Mouse (Mus musculus) A20 (cell line): ENCODE data around the gene Mal.
"Not testable (repeated sequence)": the region's sequence is repeated elsewhere in the genome, so short reads cannot be mapped to it uniquely, and the experiment has no call there.

Source experiments
- DNase-seq: peaks from one replicate; pipeline ENCODE4 v3.0.0-alpha.2; 2011; ENCODE audit warnings: low read depth, low spot score

Gene Mal

GRCm38 (mm10) chr2:127624786-127625185, 31.7 kb downstream of the Mal start:
- DNase-seq = no peak

GRCm38 (mm10) chr2:127622065-127622464, 34.4 kb downstream of the Mal start:
- no peak for DNase-seq

GRCm38 (mm10) chr2:127619311-127619710, 37.2 kb downstream of the Mal start:
- DNase-seq = no peak

- no peak for DNase-seq
Measured at GRCm38 (mm10) chr2:127612288-127612687, 44.2 kb downstream of the Mal start.

- DNase-seq = no peak
Measured at GRCm38 (mm10) chr2:127611386-127611785, 45.1 kb downstream of the Mal start.

GRCm38 (mm10) chr2:127608986-127609385, 47.5 kb downstream of the Mal start:
- no peak for DNase-seq

- peak; percentile 35 for DNase-seq
Measured at GRCm38 (mm10) chr2:127608234-127608633, 48.3 kb downstream of the Mal start.

GRCm38 (mm10) chr2:127605203-127605602, 51.3 kb downstream of the Mal start:
- DNase-seq = no peak

- DNase-seq = not testable (repeated sequence)
Measured at GRCm38 (mm10) chr2:127603383-127603782, 53.1 kb downstream of the Mal start.

GRCm38 (mm10) chr2:127590840-127591239, 65.7 kb downstream of the Mal start:
- DNase-seq = no peak

- no peak for DNase-seq
Measured at GRCm38 (mm10) chr2:127590204-127590603, 66.3 kb downstream of the Mal start.

GRCm38 (mm10) chr2:127588897-127589296, 67.6 kb downstream of the Mal start:
- DNase-seq = no peak

- DNase-seq = no peak
Measured at GRCm38 (mm10) chr2:127587514-127587844, 69.0 kb downstream of the Mal start.

- peak; percentile 88 for DNase-seq
Measured at GRCm38 (mm10) chr2:127586694-127587513, 69.6 kb downstream of the Mal start, which contains the start of the genes Zfp661 and Mrps5. Zfp661 (minus strand) TSS chr2:127587094. Mrps5 (plus strand) TSS chr2:127587222.

GRCm38 (mm10) chr2:127584436-127584858, 72.0 kb downstream of the Mal start:
- DNase-seq = peak; percentile 94
